Mouse (Mus musculus) hindbrain, embryonic 16.5 days (tissue): ENCODE measurements around the gene Extl1. TPM values are rescaled to one million over a fixed set of nuclear protein-coding genes. Genes with fewer than 3 reads are reported as not detected.
"Not testable (repeated sequence)": the region's sequence is repeated elsewhere in the genome, so short reads cannot be mapped to it uniquely, and the experiment has no call there.

ENCODE experiments used
- ATAC-seq: fragments of 200-750 bp; cut with Nextera tagmentation; 2 replicates; pipeline ENCODE4 v1.8.0; 2017; ENCODE audit warnings: moderate TSS enrichment, moderate library complexity
- H3K27ac ChIP-seq: fragments of 300-500 bp; sonication (generic); 2 replicates; pipeline ENCODE4 v1.5.1; 2014; ENCODE audit warnings: low read depth, mild to moderate bottlenecking, control low read depth, low read length, moderate library complexity
- H3K27me3 ChIP-seq: fragments of 300-500 bp; sonication (generic); replicated peaks from 2 replicates; pipeline ENCODE4 v1.6.1; 2014; ENCODE audit warnings: low read length; ENCODE audit not compliant: control insufficient read depth, insufficient read depth
- H3K36me3 ChIP-seq: fragments of 300-500 bp; sonication (generic); 2 replicates; pipeline ENCODE4 v1.6.1; 2014; ENCODE audit warnings: mild to moderate bottlenecking, low read length, moderate library complexity, mixed read lengths; ENCODE audit not compliant: control insufficient read depth, insufficient read depth
- H3K4me1 ChIP-seq: fragments of 300-500 bp; sonication (generic); 2 replicates; pipeline ENCODE4 v1.6.1; 2014; ENCODE audit warnings: low read depth, low read length; ENCODE audit not compliant: control insufficient read depth, insufficient read depth
- H3K4me2 ChIP-seq: fragments of 300-500 bp; sonication (generic); 2 replicates; pipeline ENCODE4 v1.6.1; 2014; ENCODE audit warnings: mild to moderate bottlenecking, low read length, control low read depth, moderate library complexity
- H3K4me3 ChIP-seq: fragments of 300-500 bp; sonication (generic); 2 replicates; pipeline ENCODE4 v1.5.1; 2014; ENCODE audit warnings: mild to moderate bottlenecking, low read length, control low read depth, moderate library complexity
- H3K9ac ChIP-seq: fragments of 300-500 bp; sonication (generic); 2 replicates; pipeline ENCODE4 v1.6.1; 2014; ENCODE audit warnings: low read depth, mild to moderate bottlenecking, control low read depth, low read length, moderate library complexity
- H3K9me3 ChIP-seq: fragments of 300-500 bp; sonication (generic); 2 replicates; pipeline ENCODE4 v1.6.1; 2014; ENCODE audit warnings: mild to moderate bottlenecking, low read length, moderate library complexity; ENCODE audit not compliant: control insufficient read depth
- WGBS: fragments of 180-500 bp; shearing (Covaris S2); extraction: QIAGEN DNeasy Blood & Tissue Kit; methylation state at CpG from one replicate; pipeline ENCODE4 v1.1.7; 2014; 5-methylcytosine and 5-hydroxymethylcytosine counted together
- polyA plus RNA-seq: library from polyadenylated mRNA; unstranded; fragments of >200 nt; fragmentation: Nextera tagmentation; extraction: Ambion mirVana; gene quantifications from 2 replicates; pipeline ENCODE4 v1.2.1, GENCODE M21; 2015

Extl1 gene
- polyA plus RNA-seq, 1 experiment from 2014 or later: 0.66 TPM

DNA sequence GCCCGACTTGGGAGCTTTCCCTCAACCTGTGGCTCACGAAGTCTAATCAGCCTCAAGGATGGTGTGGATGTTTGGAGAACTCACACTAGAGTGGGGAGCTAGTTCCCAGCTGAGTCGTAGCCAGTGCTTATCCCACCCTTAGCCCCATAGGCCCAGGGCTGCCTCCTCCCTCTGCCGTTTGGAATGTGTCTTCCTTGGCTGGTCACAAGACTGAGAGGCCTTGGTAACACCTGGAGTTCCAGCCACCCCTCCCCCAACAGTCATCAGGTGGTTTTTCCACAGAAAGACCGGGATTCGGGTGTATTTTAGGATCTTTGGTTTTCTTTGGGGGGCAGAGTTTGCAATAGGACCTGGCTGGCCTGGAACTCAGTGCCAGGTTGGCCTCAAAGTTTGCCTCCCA lies 33.0 kb downstream of the Extl1 start:
- no peaks in the 10 kb centered on the region for H3K4me1 ChIP-seq
- H3K9ac ChIP-seq: no peak overlapping the region
- no peaks in the 10 kb centered on the region for H3K9me3 ChIP-seq
- H3K27ac ChIP-seq: no peak overlapping the region
- H3K4me3 ChIP-seq: no peak overlapping the region
- no peak for ATAC-seq
- H3K4me2 ChIP-seq: no peak overlapping the region
- H3K27me3 ChIP-seq: no peaks in the 10 kb centered on the region
- no peaks in the 10 kb centered on the region for H3K36me3 ChIP-seq
- WGBS: 89% methylated on average over 6 of the region's 6 CpGs

DNA sequence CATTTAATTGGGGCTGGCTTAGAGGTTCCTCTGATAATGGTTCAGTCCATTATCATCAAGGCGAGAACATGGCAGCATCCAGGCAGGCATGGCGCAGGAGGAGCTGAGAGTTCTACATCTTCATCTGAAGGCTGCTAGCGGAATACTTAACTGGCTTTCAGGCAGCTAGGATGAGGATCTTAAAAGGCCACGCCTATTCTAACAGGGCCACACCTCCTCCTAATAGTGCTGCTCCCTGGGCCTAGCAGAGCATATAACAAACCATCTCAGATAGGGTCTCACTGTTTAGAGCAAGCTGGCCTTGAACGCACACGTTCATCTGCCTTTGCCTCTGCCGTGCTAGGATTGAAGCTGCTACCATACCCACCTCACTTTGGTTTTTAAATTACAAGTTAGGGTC lies 33.8 kb downstream of the Extl1 start:
- H3K4me3 ChIP-seq: no peak overlapping the region
- no peak overlapping the region for H3K9ac ChIP-seq
- H3K4me1 ChIP-seq: no peaks in the 10 kb centered on the region
- no peak overlapping the region for H3K4me2 ChIP-seq
- WGBS: 86% methylated on average over 7 of the region's 7 CpGs
- H3K36me3 ChIP-seq: no peaks in the 10 kb centered on the region
- H3K27me3 ChIP-seq: peaks cover 2% of the 10 kb centered on the region
- H3K27ac ChIP-seq: no peak overlapping the region
- H3K9me3 ChIP-seq: no peaks in the 10 kb centered on the region
- ATAC-seq: no peak

DNA sequence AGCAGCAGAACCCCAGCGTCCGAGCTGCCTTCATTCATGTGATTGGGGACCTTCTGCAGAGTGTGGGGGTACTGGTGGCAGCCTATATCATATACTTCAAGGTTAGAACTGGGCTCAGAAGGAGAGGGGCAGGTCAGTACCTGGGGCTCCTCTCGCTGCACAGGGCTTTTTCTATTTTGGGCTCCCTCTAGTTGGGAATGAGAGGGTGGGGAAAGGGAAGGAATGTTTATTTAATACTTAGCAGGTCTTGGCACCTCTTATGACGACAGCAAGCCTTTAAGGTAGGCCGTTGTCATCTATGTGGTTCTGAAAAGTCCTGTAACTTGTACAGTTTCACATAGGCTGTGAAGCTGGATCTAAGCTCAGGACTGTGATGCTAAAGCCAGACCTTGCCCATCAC lies 35.1 kb downstream of the Extl1 start:
- H3K9me3 ChIP-seq: no peaks in the 10 kb centered on the region
- no peak overlapping the region for H3K4me3 ChIP-seq
- H3K27me3 ChIP-seq: peaks cover 10% of the 10 kb centered on the region
- WGBS: 78% methylated on average over 5 of the region's 5 CpGs
- no peak overlapping the region for H3K4me2 ChIP-seq
- no peak overlapping the region for H3K9ac ChIP-seq
- H3K36me3 ChIP-seq: no peaks in the 10 kb centered on the region
- no peaks in the 10 kb centered on the region for H3K4me1 ChIP-seq
- no peak overlapping the region for H3K27ac ChIP-seq
- no peak for ATAC-seq

DNA sequence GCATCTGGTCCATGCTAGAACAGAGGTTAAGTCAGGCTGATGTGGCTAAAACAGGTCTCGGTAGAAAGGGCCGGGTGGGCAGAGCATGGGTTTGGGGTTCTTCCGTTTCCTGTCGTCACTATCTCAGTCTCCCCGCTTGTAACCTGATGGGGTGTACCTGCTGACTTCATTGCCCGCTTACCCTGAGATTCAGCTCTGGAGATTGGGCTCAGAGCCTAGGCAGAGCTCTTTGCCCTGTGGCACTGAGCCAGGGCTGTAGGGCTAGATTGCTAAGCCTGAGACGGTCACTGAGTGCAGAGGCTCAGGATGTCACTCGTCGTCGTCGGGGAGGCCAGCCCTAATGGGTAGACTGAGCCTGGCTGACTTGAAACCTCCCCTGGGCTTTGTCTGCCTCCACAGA lies 35.6 kb downstream of the Extl1 start:
- no peaks in the 10 kb centered on the region for H3K36me3 ChIP-seq
- H3K9me3 ChIP-seq: no peaks in the 10 kb centered on the region
- ATAC-seq: no peak
- WGBS: 63% methylated on average over 11 of the region's 11 CpGs
- H3K4me2 ChIP-seq: no peak overlapping the region
- peaks cover 14% of the 10 kb centered on the region for H3K27me3 ChIP-seq
- H3K4me1 ChIP-seq: peaks cover 4% of the 10 kb centered on the region
- H3K4me3 ChIP-seq: no peak overlapping the region
- H3K27ac ChIP-seq: no peak overlapping the region
- no peak overlapping the region for H3K9ac ChIP-seq

DNA sequence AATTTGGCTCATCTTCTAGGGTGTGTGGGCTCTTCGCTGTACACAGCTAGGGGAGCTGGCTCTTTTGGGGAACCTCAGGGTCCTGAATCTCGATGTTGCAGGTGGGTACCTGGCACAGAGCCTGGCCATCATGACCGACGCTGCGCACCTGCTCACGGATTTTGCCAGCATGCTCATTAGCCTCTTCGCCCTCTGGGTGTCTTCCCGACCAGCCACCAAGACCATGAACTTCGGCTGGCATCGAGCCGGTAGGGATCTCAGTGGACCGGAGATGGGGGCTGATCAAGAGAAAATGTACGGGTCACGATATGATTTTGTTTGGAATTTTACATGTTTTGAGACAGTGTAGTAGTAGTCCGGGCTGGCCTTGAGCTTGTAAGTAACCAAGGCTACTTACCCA lies 37.8 kb downstream of the Extl1 start:
- H3K9ac ChIP-seq: no peak overlapping the region
- H3K4me1 ChIP-seq: peaks cover 7% of the 10 kb centered on the region
- no peaks in the 10 kb centered on the region for H3K36me3 ChIP-seq
- H3K27ac ChIP-seq: no peak overlapping the region
- ATAC-seq: no peak
- H3K4me2 ChIP-seq: no peak overlapping the region
- WGBS: 84% methylated on average over 15 of the region's 15 CpGs
- no peaks in the 10 kb centered on the region for H3K9me3 ChIP-seq
- no peak overlapping the region for H3K4me3 ChIP-seq
- peaks cover 25% of the 10 kb centered on the region for H3K27me3 ChIP-seq

DNA sequence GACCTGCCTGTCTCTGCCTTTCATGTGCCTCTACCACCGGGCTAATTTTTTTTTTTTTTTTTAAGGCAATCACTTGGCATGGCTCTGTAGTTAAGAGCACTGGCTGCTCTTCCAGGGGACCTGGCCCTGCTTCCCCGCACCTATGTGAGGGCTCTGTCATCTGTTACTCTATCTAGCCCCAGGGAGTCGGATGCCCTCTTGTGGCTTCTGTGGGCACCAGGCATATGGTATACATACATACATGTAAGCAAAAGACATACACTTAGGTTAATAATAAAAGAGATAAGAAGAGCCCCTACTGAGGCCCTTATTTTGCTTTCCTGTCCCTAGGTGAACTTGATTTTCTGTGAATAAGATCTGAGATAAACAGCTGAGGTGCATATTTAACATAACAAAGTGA lies 39.0 kb downstream of the Extl1 start:
- no peak overlapping the region for H3K9ac ChIP-seq
- peaks cover 25% of the 10 kb centered on the region for H3K27me3 ChIP-seq
- no peak overlapping the region for H3K4me3 ChIP-seq
- no peak overlapping the region for H3K4me2 ChIP-seq
- H3K9me3 ChIP-seq: no peaks in the 10 kb centered on the region
- no peaks in the 10 kb centered on the region for H3K36me3 ChIP-seq
- 52% methylated on average over 3 of the region's 3 CpGs for WGBS
- no peak for ATAC-seq
- peaks cover 7% of the 10 kb centered on the region for H3K4me1 ChIP-seq
- no peak overlapping the region for H3K27ac ChIP-seq

DNA sequence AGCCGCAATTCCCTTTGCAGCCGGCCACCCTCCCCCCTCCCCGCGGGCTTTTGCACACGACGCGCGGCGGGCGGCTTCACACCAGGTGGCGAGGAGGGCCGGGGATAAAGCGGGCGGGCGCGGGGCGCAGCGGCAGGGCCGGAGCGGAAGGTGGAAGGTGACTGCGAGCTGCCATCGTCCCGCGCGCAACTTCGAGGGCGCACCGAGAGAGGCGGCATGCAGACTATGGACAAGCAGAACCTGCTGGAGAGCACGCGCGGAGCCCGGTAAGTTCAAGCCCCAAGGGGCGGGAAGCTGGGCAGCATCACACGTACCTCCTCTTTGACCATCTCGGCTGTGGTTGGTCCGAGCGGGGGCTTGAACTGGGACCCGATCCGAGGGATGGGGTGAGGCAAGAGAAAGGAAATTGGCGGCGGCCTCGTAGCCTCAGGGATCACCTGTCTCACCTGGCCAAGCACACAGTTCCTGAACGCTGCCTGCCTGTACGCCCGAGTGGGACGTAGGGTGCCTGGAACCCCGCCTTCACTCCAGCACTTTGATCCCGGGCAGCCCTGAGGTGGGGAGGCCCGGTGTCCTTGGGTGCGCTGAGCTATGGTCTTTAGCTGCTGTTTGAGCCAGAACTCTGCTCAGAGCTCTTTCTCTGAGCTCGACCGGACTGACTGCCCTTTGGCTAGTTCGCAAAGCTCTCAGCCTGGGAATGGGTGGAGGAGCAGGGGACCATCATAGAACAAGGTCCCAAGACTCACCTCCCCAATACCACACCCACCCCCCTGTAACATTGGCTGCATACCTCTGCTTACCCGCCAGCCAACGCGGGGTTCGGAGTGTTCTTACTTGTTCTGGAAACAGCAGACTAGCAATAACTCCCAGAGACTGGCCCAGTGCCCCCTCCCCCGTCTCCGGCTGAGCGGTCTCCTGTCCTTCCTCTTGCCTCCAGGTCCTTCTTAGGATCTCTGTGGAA lies 40.3 kb downstream of the Extl1 start, which contains the start of gene Slc30a2:
Gene Slc30a2 (plus strand): TSS at position 111 of the 961 bp plus-strand sequence.
- Histone ChIP-seq H3K9me3 (no peaks in the 10 kb centered on the region), H3K36me3 (no peaks in the 10 kb centered on the region), H3K4me2 (peak within 1 kb of the TSS; percentile 46), H3K9ac (no peak within 1 kb of the TSS), H3K4me3 (peak within 1 kb of the TSS; percentile 24), H3K4me1 (peaks cover 7% of the 10 kb centered on the region), H3K27ac (no peak within 1 kb of the TSS), H3K27me3 (peaks cover 25% of the 10 kb centered on the region)
- WGBS: 2% methylated on average over 61 of the region's 61 CpGs
- ATAC-seq: no peak

DNA sequence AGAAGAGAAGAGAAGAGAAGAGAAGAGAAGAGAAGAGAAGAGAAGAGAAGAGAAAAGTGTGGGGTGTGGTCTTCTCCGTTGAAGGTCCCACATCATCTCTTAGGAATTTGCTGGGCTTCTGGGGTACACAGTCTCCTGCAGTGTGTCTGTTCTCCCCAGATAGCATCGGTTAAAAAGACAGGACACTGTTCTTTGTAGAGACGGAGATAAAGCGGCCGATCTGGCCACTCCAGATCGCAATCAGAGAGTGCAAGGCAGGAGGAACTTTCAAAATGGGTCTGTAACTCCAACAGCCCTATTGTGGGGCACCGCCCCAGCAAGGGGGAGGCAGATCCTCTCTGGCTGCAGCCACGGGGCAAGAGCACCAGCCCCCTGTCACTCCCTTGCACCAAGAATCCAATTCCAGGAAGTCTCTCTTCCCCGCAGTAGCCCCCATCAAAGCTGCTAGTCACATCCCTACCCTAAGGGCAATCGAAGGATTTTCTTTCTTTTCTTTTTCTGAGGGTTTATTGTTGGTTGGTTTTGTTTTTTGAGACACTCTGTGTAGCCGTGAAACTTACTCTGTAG lies 41.4 kb downstream of the Extl1 start:
- H3K36me3 ChIP-seq: no peaks in the 10 kb centered on the region
- no peaks in the 10 kb centered on the region for H3K9me3 ChIP-seq
- no peak overlapping the region for H3K9ac ChIP-seq
- WGBS: 38% methylated on average over 11 of the region's 11 CpGs
- H3K27me3 ChIP-seq: peaks cover 25% of the 10 kb centered on the region
- H3K4me1 ChIP-seq: peaks cover 7% of the 10 kb centered on the region
- H3K4me3 ChIP-seq: no peak overlapping the region
- ATAC-seq: no peak
- no peak overlapping the region for H3K27ac ChIP-seq
- no peak overlapping the region for H3K4me2 ChIP-seq

DNA sequence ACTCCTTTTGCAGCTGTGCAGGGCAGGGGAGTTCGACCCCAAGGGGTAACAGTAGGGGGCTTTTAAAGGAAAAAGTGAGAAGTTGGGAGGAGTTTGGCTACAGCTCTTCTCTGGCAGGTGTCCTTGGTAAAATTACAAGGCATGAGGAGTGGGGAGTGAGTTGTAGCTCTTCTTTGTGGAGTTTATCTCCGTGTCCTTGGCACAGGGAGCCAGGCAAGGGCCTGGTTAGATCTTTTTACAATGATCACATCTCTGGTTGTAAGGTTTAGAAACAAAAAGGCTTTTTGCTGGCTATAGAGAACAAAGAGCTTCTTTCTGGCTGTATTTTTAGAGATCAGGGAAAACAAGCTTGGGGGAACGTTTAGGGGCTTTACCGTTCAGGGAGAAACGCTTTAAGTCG lies 42.4 kb downstream of the Extl1 start:
- H3K36me3 ChIP-seq, H3K4me2 ChIP-seq: not testable (repeated sequence)
- H3K27me3 ChIP-seq: peaks cover 25% of the 10 kb centered on the region

More for the DNA sequence above, 42.4 kb downstream of the Extl1 start:
- H3K27ac ChIP-seq, H3K9me3 ChIP-seq, H3K9ac ChIP-seq, H3K4me3 ChIP-seq, ATAC-seq, H3K4me1 ChIP-seq: not testable (repeated sequence)
- WGBS: 62% methylated on average over 6 of the region's 6 CpGs
